Mouse (Mus musculus) spleen, adult 18-20 months (tissue): ENCODE results near the gene Tmem88.

ENCODE experiments used
- DNase-seq, 2 experiments: peaks; one replicate each; pipeline ENCODE4 v3.0.0; 2022; ENCODE audit warnings: mixed read lengths in 2 of 2

Tmem88 gene

GRCm38 (mm10) chr11:69356544-69356943, 41.5 kb downstream of the Tmem88 start:
- DNase-seq, result no peak
